Mouse (Mus musculus) olfactory bulb, adult 2 months (tissue): ENCODE measurements around the gene Rnf166.

Experiments
- CTCF ChIP-seq: fragments of 200-500 bp; IDR thresholded peaks from 2 replicates; pipeline ENCODE4 v1.5.1; 2012; ENCODE audit warnings: low read depth, mild to moderate bottlenecking, low read length, moderate library complexity; ENCODE audit not compliant: insufficient read depth
- POLR2A ChIP-seq: fragments of 200-500 bp; IDR thresholded peaks from 2 replicates; pipeline ENCODE4 v1.6.1; 2012; ENCODE audit warnings: mild to moderate bottlenecking, low read depth, low read length, moderate library complexity; ENCODE audit not compliant: insufficient read depth

DNA sequence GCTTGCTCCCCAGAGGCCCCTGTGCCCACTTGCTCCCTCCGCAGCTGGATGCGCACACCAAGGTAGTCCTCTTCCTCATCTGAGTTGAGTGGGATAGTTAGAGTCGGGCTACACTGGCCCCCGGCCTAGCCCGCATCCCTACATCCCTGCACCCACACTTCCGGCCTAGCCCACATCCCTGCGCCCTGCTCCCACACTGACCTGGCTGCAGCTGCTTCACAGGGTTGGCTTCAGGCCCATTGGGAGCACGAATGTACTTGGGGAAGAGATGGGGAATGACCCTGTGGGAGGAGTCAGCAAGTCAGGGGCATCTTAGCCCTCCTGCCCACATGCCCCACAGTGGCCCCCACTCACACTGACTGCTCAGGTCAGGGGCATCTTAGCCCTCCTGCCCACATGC, 6.6 kb upstream of the Rnf166 start:
- TF ChIP-seq CTCF (no peak), POLR2A (no peak)
